Mouse (Mus musculus): ENCODE measurements around the gene Copb2.

DNA sequence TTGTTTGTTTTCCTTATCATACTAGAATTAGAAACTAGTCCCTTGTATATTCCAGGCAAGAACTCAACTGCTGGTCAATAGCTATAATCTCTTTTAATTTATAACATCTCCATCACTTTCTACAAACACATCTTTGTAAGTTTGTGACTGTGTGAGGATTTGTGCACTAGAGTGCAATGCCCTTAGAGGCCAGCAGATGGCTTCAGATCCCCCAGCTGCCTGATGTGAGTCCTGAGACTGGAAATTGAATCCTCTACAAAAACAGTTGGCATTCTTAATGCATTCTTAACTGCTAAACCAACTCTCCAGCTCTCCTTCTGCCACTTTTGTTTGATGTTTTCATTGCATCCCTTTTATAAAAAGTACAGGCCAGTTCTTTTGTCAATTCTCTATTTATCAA is 27.8 kb upstream of the Copb2 start:
- TF ChIP-seq CTCF (IDR thresholded peaks at IDR 0.05; ENCODE audit: extremely low read depth, insufficient read depth, low read length) (no peak), POLR2A (IDR thresholded peaks at IDR 0.05; ENCODE audit: extremely low read depth, insufficient read depth, low read length) (no peak)
